Mouse (Mus musculus) spleen, adult 12 weeks (tissue): ENCODE data around the gene Vps36.

Source experiments
- DNase-seq: peaks from one replicate; pipeline ENCODE4 v3.0.0; 2022; ENCODE audit warnings: low spot score

Vps36 gene

GRCm38 (mm10) chr8:22214826-22215225 lies 22.2 kb downstream of the Vps36 start:
- no peak for DNase-seq

GRCm38 (mm10) chr8:22226361-22226760 lies 33.8 kb downstream of the Vps36 start:
- DNase-seq = no peak

- DNase-seq = no peak
Measured at GRCm38 (mm10) chr8:22227061-22227877, 34.7 kb downstream of the Vps36 start, which contains the start of gene Thsd1. Thsd1 (plus strand) TSS chr8:22227313.

- DNase-seq = no peak
Measured at GRCm38 (mm10) chr8:22228621-22229020, 36.0 kb downstream of the Vps36 start.

GRCm38 (mm10) chr8:22242986-22243385 lies 50.4 kb downstream of the Vps36 start:
- no peak for DNase-seq

- DNase-seq = no peak
Measured at GRCm38 (mm10) chr8:22245663-22246062, 53.1 kb downstream of the Vps36 start.

- no peak for DNase-seq
Measured at GRCm38 (mm10) chr8:22247956-22248355, 55.3 kb downstream of the Vps36 start.

- no peak for DNase-seq
Measured at GRCm38 (mm10) chr8:22249080-22249479, 56.5 kb downstream of the Vps36 start.

- DNase-seq = no peak
Measured at GRCm38 (mm10) chr8:22258946-22259450, 66.4 kb downstream of the Vps36 start.

- no peak for DNase-seq
Measured at GRCm38 (mm10) chr8:22259531-22259930, 66.9 kb downstream of the Vps36 start.

GRCm38 (mm10) chr8:22260091-22260722 lies 67.6 kb downstream of the Vps36 start:
- DNase-seq = no peak

GRCm38 (mm10) chr8:22262267-22262666 lies 69.7 kb downstream of the Vps36 start:
- no peak for DNase-seq

- no peak for DNase-seq
Measured at GRCm38 (mm10) chr8:22264292-22264691, 71.7 kb downstream of the Vps36 start.

- no peak for DNase-seq
Measured at GRCm38 (mm10) chr8:22264787-22265186, 72.2 kb downstream of the Vps36 start.

GRCm38 (mm10) chr8:22265194-22265593 lies 72.6 kb downstream of the Vps36 start:
- no peak for DNase-seq

GRCm38 (mm10) chr8:22266809-22267208 lies 74.2 kb downstream of the Vps36 start:
- no peak for DNase-seq
